Mouse (Mus musculus) C2C12 (cell line): ENCODE results near the gene Itfg1. TPM values are rescaled to one million over a fixed set of nuclear protein-coding genes. Genes with fewer than 3 reads are reported as not detected.

ENCODE experiments used
- H3K27me3 ChIP-seq: one replicate; pipeline ENCODE4 v1.6.1; 2011; ENCODE audit not compliant: control insufficient read depth, insufficient read depth, insufficient read length
- H3K36me3 ChIP-seq: one replicate; pipeline ENCODE4 v1.6.1; 2011; ENCODE audit not compliant: control insufficient read depth, insufficient read depth
- H3K4me3 ChIP-seq: one replicate; pipeline ENCODE4 v1.5.1; 2011; ENCODE audit warnings: mild to moderate bottlenecking, control low read depth; ENCODE audit not compliant: poor library complexity, insufficient read depth, severe bottlenecking
- H3K79me2 ChIP-seq: one replicate; pipeline ENCODE4 v1.6.1; 2011; ENCODE audit not compliant: control insufficient read depth, insufficient read depth
- H3K79me3 ChIP-seq: one replicate; pipeline ENCODE4 v1.6.1; 2011; ENCODE audit warnings: low read depth, control low read depth
- H3ac ChIP-seq: one replicate; pipeline ENCODE3; 2011; ENCODE audit warnings: low read depth; ENCODE audit not compliant: control insufficient read depth, insufficient read length
- CEBPB ChIP-seq: IDR thresholded peaks from one replicate; pipeline ENCODE4 v1.6.1; 2011; ENCODE audit warnings: low read depth, mild to moderate bottlenecking, control low read depth, moderate library complexity
- CTCF ChIP-seq: IDR thresholded peaks from one replicate; pipeline ENCODE4 v1.5.1; 2011; ENCODE audit not compliant: control insufficient read depth, insufficient read depth, insufficient read length
- FOSL1 ChIP-seq: IDR thresholded peaks from one replicate; pipeline ENCODE4 v1.8.0; 2011; ENCODE audit warnings: mild to moderate bottlenecking, low read length; ENCODE audit not compliant: poor library complexity, insufficient read depth, severe bottlenecking
- MAX ChIP-seq: IDR thresholded peaks from one replicate; pipeline ENCODE4 v1.6.1; 2011; ENCODE audit warnings: mild to moderate bottlenecking, control low read depth
- MYOD1 ChIP-seq: IDR thresholded peaks from one replicate; pipeline ENCODE4 v1.6.1; 2011; ENCODE audit warnings: low read depth; ENCODE audit not compliant: control insufficient read depth, insufficient read length
- MYOG ChIP-seq: IDR thresholded peaks from one replicate; pipeline ENCODE4 v1.6.1; 2011; ENCODE audit not compliant: control insufficient read depth, insufficient read length; ENCODE audit errors: extremely low read depth
- USF1 ChIP-seq: IDR thresholded peaks from one replicate; pipeline ENCODE4 v1.6.1; 2011; ENCODE audit warnings: low read depth, mild to moderate bottlenecking, control low read depth, moderate library complexity
- polyA plus RNA-seq: library from polyadenylated mRNA; unstranded; fragments of >200 nt; fragmentation: generic; extraction: Trizol; gene quantifications from one replicate; pipeline ENCODE4 v1.2.1, GENCODE M21; 2012; ENCODE audit warnings: missing spikeins

Itfg1 gene
- polyA plus RNA-seq, 1 experiment: 16.1 TPM

DNA sequence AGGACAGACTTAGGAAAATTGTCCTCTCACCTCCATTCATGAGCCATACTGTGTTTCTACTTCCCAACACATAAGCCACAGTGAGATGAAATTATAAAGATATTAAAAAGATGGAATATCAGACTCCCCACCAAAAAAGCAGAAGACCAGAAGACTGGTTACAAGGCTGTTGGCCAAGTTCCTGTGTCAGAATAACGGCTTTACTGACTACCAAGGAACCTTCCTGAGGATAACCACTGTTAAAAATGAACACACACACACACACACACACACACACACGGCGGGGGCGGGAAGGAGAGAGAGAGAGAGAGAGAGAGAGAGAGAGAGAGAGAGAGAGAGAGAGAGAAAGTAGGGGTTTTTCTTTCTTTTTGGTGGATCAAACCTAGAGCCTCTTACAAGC, 52.8 kb downstream of the Itfg1 start:
- H3K4me3 ChIP-seq: no peak overlapping the region
- H3ac ChIP-seq: no peak overlapping the region
- no peak for TF ChIP-seq MYOG
- no peak for TF ChIP-seq CEBPB
- no peak for TF ChIP-seq FOSL1
- no peak for TF ChIP-seq CTCF
- no peak for TF ChIP-seq USF1
- TF ChIP-seq MYOD1: no peak
- TF ChIP-seq MAX: no peak
- H3K36me3 ChIP-seq: peaks cover 3% of the 10 kb centered on the region
- no peaks in the 10 kb centered on the region for H3K27me3 ChIP-seq
- H3K79me2 ChIP-seq: no peaks in the 10 kb centered on the region
- H3K79me3 ChIP-seq: no peaks in the 10 kb centered on the region

DNA sequence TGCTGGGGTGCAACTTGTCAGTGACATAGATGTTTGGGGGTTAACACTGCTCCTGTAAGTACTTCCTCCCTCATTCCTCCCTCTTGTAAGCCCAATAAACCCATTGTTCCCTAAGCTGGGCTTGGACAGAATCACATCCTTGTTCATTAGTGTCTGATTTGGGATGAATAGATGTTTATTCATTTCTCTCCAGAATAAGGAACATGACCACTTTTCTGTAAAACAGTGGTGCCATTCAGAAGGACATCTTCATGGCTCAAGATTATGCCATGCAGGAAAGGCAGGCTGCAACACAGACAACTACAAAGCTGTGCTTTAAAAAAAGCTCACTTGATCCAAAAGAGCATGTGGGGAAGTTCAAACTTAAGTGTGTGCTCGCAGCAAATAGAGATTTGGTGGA, 55.2 kb downstream of the Itfg1 start:
- Histone ChIP-seq H3K4me3 (no peak overlapping the region), H3ac (no peak overlapping the region), H3K36me3 (peaks cover 3% of the 10 kb centered on the region)

DNA sequence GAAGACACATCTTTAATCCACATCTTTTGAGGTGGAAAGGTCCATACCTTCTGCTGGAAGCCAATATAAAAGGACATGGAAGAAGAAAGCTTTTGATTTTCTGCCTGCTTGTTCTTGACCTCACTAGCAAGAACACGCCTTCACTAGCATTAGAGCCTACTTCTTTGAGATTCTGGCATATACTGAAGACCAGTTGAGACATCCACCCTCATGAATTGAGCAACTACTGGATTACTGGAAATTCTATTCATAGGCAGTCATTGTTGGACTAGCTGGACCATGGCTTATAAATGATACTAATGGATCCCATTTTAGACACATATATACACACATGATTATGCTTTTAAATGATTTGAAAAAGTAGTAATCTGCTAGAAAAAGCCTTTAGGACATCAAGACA, 56.9 kb downstream of the Itfg1 start:
- Histone ChIP-seq H3K4me3 (no peak overlapping the region), H3K79me2 (no peaks in the 10 kb centered on the region), H3ac (no peak overlapping the region), H3K27me3 (no peaks in the 10 kb centered on the region), H3K79me3 (no peaks in the 10 kb centered on the region), H3K36me3 (peaks cover 3% of the 10 kb centered on the region)
- TF ChIP-seq CEBPB: no peak
- no peak for TF ChIP-seq USF1
- TF ChIP-seq CTCF: no peak
- no peak for TF ChIP-seq MYOD1

More for the DNA sequence above, 55.2 kb downstream of the Itfg1 start:
- Histone ChIP-seq H3K79me2 (no peaks in the 10 kb centered on the region), H3K79me3 (no peaks in the 10 kb centered on the region), H3K27me3 (no peaks in the 10 kb centered on the region)
- TF ChIP-seq MYOG: no peak
- no peak for TF ChIP-seq MYOD1
- no peak for TF ChIP-seq FOSL1
- no peak for TF ChIP-seq CTCF
- no peak for TF ChIP-seq CEBPB
- TF ChIP-seq USF1: no peak
- no peak for TF ChIP-seq MAX

DNA sequence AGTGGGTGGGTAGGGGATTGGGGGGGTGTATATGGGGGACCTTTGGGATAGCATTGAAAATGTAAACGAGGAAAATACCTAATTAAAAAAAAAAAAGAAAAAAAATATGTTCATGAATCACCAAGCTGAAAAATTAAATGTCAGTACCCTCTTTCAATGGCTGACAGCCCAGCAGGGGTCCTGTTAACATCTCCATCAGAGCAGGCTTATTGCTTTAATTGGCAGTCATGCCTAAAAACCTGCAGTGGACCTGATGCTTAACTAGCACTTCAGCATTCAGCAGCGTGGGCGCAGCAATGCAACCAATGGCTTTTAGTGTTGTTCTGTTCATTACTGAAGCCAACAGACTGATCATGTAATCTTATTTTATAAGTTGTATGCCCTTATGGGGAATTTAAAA, 60.6 kb downstream of the Itfg1 start:
- H3K79me2 ChIP-seq: no peaks in the 10 kb centered on the region
- no peaks in the 10 kb centered on the region for H3K79me3 ChIP-seq
- TF ChIP-seq MYOG (no peak), CTCF (no peak), CEBPB (no peak), MAX (no peak), FOSL1 (no peak), USF1 (no peak), MYOD1 (no peak)
- H3K36me3 ChIP-seq: no peaks in the 10 kb centered on the region
- no peaks in the 10 kb centered on the region for H3K27me3 ChIP-seq
- no peak overlapping the region for H3K4me3 ChIP-seq
- no peak overlapping the region for H3ac ChIP-seq

DNA sequence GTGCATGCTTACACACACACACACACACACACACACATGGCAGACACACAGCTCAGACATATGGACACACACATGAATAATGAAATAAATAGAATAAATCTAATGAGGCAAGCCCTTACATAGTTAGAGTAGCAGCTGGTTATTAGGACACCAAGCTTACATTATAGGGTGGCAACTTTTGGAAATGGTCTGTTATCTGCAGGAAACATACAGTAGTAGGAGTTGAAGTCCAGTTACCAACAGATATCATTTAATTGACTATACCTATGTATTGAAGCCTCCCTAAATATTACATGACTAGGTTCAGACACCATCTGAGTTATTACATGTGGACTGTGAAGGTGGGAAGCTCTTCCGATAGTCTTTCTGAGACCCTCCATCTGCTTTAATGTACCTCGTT, 95.7 kb downstream of the Itfg1 start:
- TF ChIP-seq MYOG: no peak
- TF ChIP-seq MAX: no peak
- TF ChIP-seq FOSL1: no peak
- no peak for TF ChIP-seq CEBPB
- TF ChIP-seq CTCF: no peak
- TF ChIP-seq USF1: no peak
- TF ChIP-seq MYOD1: no peak

DNA sequence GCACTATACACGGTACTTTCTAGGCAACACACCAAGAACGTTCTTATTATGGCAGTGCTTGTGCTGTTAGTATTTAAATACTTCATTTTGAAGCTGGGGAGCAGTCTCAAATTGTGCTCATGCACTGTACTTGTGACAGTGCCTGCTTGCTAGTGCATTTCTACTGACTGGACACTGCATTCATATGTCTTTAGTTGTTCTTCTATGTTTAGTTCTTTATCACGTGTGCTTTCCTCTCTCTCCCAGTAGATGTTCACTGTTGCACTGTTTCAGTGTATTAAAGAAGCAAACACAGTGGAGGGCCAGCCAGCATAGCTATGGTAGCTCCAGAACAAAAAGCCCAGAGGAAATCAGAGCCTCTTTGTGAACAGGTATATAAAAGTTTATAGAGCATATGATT, 110.2 kb downstream of the Itfg1 start:
- Histone ChIP-seq H3K27me3 (no peaks in the 10 kb centered on the region), H3K36me3 (peaks cover 1% of the 10 kb centered on the region), H3K79me2 (no peaks in the 10 kb centered on the region), H3K4me3 (no peak overlapping the region), H3ac (no peak overlapping the region), H3K79me3 (no peaks in the 10 kb centered on the region)
- no peak for TF ChIP-seq CTCF
- no peak for TF ChIP-seq USF1
- no peak for TF ChIP-seq CEBPB
- TF ChIP-seq MYOG: no peak

More for the DNA sequence above, 95.7 kb downstream of the Itfg1 start:
- H3K27me3 ChIP-seq: no peaks in the 10 kb centered on the region
- H3K4me3 ChIP-seq: no peak overlapping the region
- no peak overlapping the region for H3ac ChIP-seq
- H3K79me2 ChIP-seq: no peaks in the 10 kb centered on the region
- no peaks in the 10 kb centered on the region for H3K36me3 ChIP-seq
- no peaks in the 10 kb centered on the region for H3K79me3 ChIP-seq
